Mouse (Mus musculus): ENCODE results near the gene Aldh16a1. TPM values are rescaled to one million over a fixed set of nuclear protein-coding genes. Genes with fewer than 3 reads are reported as not detected.
A peak's percentile ranks its signal among the peaks of the same experiment; 100 is the strongest.

The Aldh16a1 gene
- 106 and 110 TPM in 2 replicates for polyA plus RNA-seq (2015; fragmentation: Nextera tagmentation; extraction: Ambion mirVana)

DNA sequence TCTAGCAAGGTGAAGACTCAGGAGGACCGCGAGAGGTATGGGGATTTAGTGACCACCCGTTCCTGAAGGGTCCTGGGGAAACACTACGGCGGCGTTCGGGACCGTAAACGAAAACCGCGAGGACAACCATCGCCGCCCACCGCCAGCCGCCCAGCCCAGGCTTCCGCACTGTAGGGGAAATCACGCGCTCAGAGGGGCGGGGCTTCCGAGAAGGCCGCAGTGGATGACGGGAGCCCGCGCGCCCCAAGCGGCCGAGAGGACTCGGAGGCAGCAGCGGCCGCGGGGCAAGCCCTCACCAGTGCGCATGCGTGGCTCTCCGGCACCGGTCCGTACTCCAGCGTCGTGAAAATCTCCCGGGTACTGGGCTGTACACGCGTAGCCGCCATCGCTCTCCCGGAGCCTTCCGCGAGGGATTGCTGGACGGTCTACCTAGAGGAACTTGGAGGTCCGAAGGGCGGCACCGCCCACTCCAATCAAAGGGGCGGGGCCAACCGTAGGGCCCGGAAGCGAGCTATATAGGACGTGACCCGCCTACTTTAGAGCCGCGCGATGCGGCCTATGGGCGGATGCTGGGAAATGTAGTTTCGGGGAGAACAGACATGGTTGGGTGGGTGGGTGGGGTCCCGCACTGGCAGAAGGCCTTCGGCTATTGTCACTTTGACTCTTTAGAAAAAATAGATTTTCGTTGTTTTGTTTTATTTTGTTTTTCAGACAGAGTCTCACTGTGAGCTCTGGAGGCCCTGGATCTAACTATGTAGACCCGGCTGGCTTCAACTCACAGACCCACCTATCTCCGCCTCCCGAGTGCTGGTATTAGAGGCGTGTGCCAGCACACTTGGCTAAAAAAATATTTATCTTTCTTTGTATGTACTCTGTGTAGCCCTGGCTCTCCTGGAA is at the start of gene Aldh16a1, which contains the start of gene Pih1d1:
Gene Aldh16a1 (minus strand): TSS at position 489 of the 897 bp plus-strand sequence.
Gene Pih1d1 (plus strand): TSS at position 208 of the 897 bp plus-strand sequence.
- WGBS: 3% methylated on average over 69 of the region's 69 CpGs
- H3K9me3 ChIP-seq (ENCODE audit: control insufficient read depth, low read length): no peaks in the 10 kb centered on the region
- no peaks in the 10 kb centered on the region for H3K36me3 ChIP-seq (ENCODE audit: control insufficient read depth, insufficient read depth, low read length)
- H3K27me3 ChIP-seq (replicated peaks; ENCODE audit: control insufficient read depth, insufficient read depth, low read length): no peaks in the 10 kb centered on the region
- H3K4me3 ChIP-seq (ENCODE audit: low read length): peak within 1 kb of the TSS; percentile 73
- ATAC-seq: peak; percentile 96
- peaks cover 23% of the 10 kb centered on the region; the same call in 1 of the 2 replicates for H3K4me1 ChIP-seq (ENCODE audit: control insufficient read depth, insufficient read depth, low read length)
- peak within 1 kb of the TSS; percentile 74 for H3K4me2 ChIP-seq (ENCODE audit: low read depth, low read length)
- H3K9ac ChIP-seq (ENCODE audit: low read depth, low read length): peak within 1 kb of the TSS; percentile 88
- H3K27ac ChIP-seq (ENCODE audit: low read length): peak within 1 kb of the TSS; percentile 97

DNA sequence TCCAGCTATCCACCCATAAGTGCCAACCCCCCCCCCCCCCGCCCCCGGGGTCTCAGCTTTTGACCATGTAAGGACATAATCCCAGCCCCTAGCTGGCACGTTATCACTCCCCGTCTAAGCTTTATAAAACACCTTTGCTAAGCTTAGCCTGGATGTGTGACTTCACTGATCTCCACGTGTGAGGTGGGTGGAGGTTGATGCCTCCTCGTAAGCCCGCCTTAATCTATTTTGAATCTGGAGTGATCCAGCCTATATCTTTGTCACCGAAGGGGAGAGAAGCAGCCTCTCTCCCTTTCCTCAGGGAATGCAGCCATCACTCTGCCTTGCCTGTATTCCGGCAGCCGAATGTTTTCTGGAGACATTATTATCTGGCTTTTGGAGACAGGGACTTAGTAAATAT is 48.3 kb upstream of the Aldh16a1 start:
- H3K27ac ChIP-seq (ENCODE audit: low read length): no peak overlapping the region
- H3K4me3 ChIP-seq (ENCODE audit: low read length): no peak overlapping the region
- no peaks in the 10 kb centered on the region; the same call in 1 of the 2 replicates for H3K4me1 ChIP-seq (ENCODE audit: control insufficient read depth, insufficient read depth, low read length)
- no peak for ATAC-seq
- no peaks in the 10 kb centered on the region for H3K36me3 ChIP-seq (ENCODE audit: control insufficient read depth, insufficient read depth, low read length)
- WGBS: 37% methylated on average over 10 of the region's 10 CpGs
- H3K27me3 ChIP-seq (replicated peaks; ENCODE audit: control insufficient read depth, insufficient read depth, low read length): 0 out of 2 replicates have a peak, but pooled peaks cover 3% of the 10 kb centered on the region
- H3K4me2 ChIP-seq (ENCODE audit: low read depth, low read length): no peak overlapping the region
- H3K9ac ChIP-seq (ENCODE audit: low read depth, low read length): no peak overlapping the region
- H3K9me3 ChIP-seq (ENCODE audit: control insufficient read depth, low read length): no peaks in the 10 kb centered on the region

DNA sequence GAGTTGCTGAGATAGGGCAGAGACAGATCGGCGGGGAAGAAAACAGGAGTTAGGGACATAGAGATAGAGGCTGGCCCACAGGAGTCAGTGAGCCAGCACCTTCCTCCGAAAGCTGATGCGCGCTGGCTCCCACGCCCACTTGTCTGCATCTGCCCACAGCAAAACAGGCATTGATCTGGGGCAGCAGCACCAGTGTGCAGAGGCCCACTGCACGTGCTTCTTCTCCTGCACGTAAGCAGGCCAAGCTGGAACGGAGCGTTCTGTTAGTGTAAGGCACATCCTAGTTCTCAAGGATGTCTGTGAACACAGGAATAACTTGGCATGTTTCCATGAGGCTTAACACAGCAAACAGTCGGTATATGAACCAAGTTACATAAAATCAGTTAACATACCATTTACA is 44.6 kb upstream of the Aldh16a1 start:
- 71% methylated on average over 11 of the region's 11 CpGs for WGBS
- Histone ChIP-seq H3K27me3 (replicated peaks; ENCODE audit: control insufficient read depth, insufficient read depth, low read length) (0 out of 2 replicates have a peak, but pooled peaks cover 3% of the 10 kb centered on the region), H3K9me3 (ENCODE audit: control insufficient read depth, low read length) (no peaks in the 10 kb centered on the region), H3K9ac (ENCODE audit: low read depth, low read length) (no peak overlapping the region), H3K4me1 (ENCODE audit: control insufficient read depth, insufficient read depth, low read length) (no peaks in the 10 kb centered on the region), H3K4me2 (ENCODE audit: low read depth, low read length) (no peak overlapping the region), H3K4me3 (ENCODE audit: low read length) (no peak overlapping the region), H3K36me3 (ENCODE audit: control insufficient read depth, insufficient read depth, low read length) (no peaks in the 10 kb centered on the region), H3K27ac (ENCODE audit: low read length) (no peak overlapping the region)
- no peak for ATAC-seq

DNA sequence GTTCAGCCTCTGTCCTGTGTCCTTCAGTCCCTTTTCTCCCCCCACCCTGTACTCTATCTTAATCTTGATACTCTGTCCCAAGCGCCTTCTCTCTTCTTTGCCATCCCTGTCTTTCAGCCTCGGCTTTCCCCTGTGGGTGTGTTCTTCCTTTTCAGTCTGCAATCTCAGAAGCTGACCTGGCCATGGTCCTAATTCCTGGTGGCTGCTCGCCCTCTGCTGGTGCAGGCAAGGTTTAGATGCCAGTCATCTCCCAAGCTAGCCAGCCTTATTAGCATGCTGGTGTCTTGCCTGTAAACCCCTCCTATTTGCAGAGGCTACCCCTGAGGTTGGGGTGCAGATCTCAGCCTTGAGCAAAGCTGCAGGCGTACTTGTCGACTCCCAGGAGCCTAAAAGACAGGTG is 44.1 kb upstream of the Aldh16a1 start:
- Histone ChIP-seq H3K9ac (ENCODE audit: low read depth, low read length) (no peak overlapping the region), H3K36me3 (ENCODE audit: control insufficient read depth, insufficient read depth, low read length) (no peaks in the 10 kb centered on the region), H3K27me3 (replicated peaks; ENCODE audit: control insufficient read depth, insufficient read depth, low read length) (no peaks in the 10 kb centered on the region), H3K4me2 (ENCODE audit: low read depth, low read length) (no peak overlapping the region), H3K27ac (ENCODE audit: low read length) (no peak overlapping the region), H3K4me3 (ENCODE audit: low read length) (no peak overlapping the region), H3K4me1 (ENCODE audit: control insufficient read depth, insufficient read depth, low read length) (no peaks in the 10 kb centered on the region), H3K9me3 (ENCODE audit: control insufficient read depth, low read length) (no peaks in the 10 kb centered on the region)
- peak; percentile 49; the same call in 1 of the 2 replicates for ATAC-seq
- WGBS: 16% methylated on average over 5 of the region's 5 CpGs

DNA sequence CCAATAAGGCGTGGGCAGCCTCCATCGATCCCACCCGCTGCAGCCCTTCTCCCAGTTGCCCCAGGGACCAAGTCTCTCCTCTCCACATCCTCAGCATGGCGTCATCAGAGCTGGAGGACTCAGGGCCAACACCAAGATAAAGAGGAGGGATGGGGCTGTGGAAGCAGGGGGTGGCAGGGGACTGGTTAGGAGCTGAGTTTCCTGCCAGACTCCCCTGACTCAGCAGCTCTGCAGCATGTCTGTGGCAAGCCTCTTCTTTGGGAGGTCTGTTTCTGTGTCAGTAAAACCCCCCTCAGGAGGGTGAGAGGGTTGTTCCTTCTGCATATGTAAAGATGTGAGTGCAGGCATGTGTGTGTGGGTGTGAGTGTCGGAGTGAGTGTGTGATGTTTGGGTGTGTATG is 42.6 kb upstream of the Aldh16a1 start:
- Histone ChIP-seq H3K9ac (ENCODE audit: low read depth, low read length) (no peak overlapping the region), H3K4me1 (ENCODE audit: control insufficient read depth, insufficient read depth, low read length) (no peaks in the 10 kb centered on the region), H3K9me3 (ENCODE audit: control insufficient read depth, low read length) (no peaks in the 10 kb centered on the region), H3K27ac (ENCODE audit: low read length) (no peak overlapping the region), H3K36me3 (ENCODE audit: control insufficient read depth, insufficient read depth, low read length) (no peaks in the 10 kb centered on the region), H3K27me3 (replicated peaks; ENCODE audit: control insufficient read depth, insufficient read depth, low read length) (no peaks in the 10 kb centered on the region), H3K4me2 (ENCODE audit: low read depth, low read length) (no peak overlapping the region), H3K4me3 (ENCODE audit: low read length) (no peak overlapping the region)
- ATAC-seq: no peak
- WGBS: 73% methylated on average over 5 of the region's 5 CpGs

DNA sequence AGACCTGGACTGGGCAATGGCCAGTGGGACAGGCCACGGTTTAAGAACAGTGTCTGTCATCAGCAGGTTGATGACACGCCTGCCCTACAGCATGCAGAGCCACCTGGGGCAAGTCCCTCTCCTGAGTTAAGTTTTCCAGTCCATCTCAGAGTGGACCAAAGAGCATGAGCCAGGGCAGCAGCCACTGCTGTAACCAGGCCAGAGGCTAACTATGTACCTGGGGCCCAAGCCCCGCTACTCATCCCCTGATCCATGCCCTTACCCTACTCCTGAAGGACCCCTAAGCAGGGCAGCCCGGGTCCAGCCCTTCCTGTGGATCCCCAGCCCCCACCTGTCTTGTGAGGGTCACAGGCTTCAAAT is 41.8 kb upstream of the Aldh16a1 start:
- no peaks in the 10 kb centered on the region for H3K36me3 ChIP-seq (ENCODE audit: control insufficient read depth, insufficient read depth, low read length)
- no peak overlapping the region for H3K4me3 ChIP-seq (ENCODE audit: low read length)
- H3K27ac ChIP-seq (ENCODE audit: low read length): no peak overlapping the region
- H3K9me3 ChIP-seq (ENCODE audit: control insufficient read depth, low read length): no peaks in the 10 kb centered on the region
- no peaks in the 10 kb centered on the region for H3K4me1 ChIP-seq (ENCODE audit: control insufficient read depth, insufficient read depth, low read length)
- no peaks in the 10 kb centered on the region for H3K27me3 ChIP-seq (replicated peaks; ENCODE audit: control insufficient read depth, insufficient read depth, low read length)
- H3K9ac ChIP-seq (ENCODE audit: low read depth, low read length): 0 out of 2 replicates have a peak overlapping the region, but pooled peaks have one; percentile 2
- ATAC-seq: no peak
- H3K4me2 ChIP-seq (ENCODE audit: low read depth, low read length): no peak overlapping the region
- 77% methylated on average over 4 of the region's 4 CpGs for WGBS

DNA sequence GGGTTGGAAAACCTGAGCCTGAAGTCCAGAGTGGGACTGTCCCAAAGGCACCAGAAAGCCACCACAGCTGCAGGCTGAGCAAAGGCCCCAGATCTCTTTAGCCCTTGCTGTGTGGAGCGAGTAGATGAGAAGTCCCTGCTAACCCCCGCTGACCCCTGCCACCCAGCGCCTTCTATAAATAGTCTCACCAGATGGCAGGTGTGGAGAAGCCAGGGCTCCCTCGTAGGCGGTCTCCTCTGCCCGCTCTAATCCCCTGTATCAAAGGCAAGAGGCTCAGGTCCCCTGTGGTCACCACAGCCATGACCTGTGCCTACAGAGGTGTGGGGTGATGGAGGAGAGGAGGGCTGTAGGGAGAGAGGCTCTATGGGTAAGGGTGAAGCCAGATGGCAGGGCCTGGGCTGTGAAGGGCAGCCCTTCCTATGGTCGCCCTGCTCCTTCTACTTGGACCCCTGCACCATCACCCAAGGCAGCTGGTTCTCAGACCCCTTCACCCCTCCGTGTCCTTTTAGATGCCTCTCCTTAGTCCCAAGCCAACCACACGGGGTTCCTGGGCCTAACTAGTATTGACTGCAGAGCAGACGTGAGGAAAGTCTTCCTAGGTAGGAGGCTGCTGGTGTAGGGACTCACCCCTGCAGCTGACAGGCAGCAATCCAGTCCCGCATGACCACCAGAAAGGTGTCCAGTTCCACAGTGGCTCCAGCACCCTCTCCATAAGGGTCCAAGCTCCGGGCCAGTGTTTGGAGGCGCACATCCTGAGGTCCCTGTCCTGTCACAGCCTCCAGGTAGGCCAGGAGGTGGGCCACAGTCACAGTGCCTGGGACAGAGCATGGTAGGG is 41.2 kb upstream of the Aldh16a1 start:
- Histone ChIP-seq H3K27me3 (replicated peaks; ENCODE audit: control insufficient read depth, insufficient read depth, low read length) (no peaks in the 10 kb centered on the region), H3K27ac (ENCODE audit: low read length) (no peak overlapping the region), H3K9me3 (ENCODE audit: control insufficient read depth, low read length) (no peaks in the 10 kb centered on the region), H3K4me1 (ENCODE audit: control insufficient read depth, insufficient read depth, low read length) (no peaks in the 10 kb centered on the region), H3K9ac (ENCODE audit: low read depth, low read length) (0 out of 2 replicates have a peak overlapping the region, but pooled peaks have one; percentile 10), H3K36me3 (ENCODE audit: control insufficient read depth, insufficient read depth, low read length) (no peaks in the 10 kb centered on the region), H3K4me3 (ENCODE audit: low read length) (no peak overlapping the region), H3K4me2 (ENCODE audit: low read depth, low read length) (no peak overlapping the region)
- ATAC-seq: no peak
- WGBS: 66% methylated on average over 13 of the region's 13 CpGs

DNA sequence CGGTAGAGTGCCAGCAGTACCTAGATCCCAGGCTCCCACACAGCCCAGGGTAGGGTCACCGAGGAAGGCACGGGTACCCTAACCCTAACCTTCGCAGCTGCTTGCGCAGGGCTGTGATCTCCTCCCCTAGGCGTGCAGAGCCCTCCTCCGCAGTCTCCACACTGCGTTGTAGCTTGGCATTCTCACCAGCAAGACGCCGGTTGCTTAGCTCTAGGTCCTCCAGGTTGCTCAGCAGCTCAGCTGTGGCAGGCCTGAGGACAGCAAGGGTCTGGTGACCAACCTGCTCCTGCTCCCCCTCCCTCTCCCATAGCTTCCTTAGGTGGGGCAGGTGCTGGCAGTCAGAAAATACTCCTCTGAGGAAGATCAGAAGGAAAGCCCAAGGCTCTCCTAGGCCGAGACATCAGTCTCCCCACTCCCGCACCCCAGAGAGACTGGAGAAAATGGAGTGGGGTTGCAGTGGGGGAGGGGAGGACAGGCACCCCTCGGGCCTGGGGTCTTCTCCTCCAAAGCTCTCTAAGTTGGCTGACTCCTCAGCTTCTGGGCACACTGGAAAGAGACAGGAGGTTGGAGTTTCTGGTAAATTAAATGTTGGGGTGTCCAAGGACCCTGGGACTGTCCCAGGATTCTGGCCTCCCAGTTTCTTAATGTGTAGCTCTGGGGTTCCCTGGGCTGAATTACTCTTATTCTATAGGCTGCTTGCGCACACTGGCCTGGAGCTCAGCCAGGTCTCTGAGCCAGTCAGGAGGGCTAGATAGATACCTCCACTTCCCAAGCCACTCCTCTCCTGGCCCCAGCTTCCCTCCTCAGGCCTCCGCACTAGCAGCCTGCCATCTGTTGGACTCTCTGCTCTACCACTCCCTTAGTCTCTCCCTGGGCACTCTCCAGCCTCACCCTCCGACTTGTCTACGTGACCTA is 39.7 kb upstream of the Aldh16a1 start:
- Histone ChIP-seq H3K27ac (ENCODE audit: low read length) (no peak overlapping the region), H3K4me3 (ENCODE audit: low read length) (no peak overlapping the region), H3K36me3 (ENCODE audit: control insufficient read depth, insufficient read depth, low read length) (no peaks in the 10 kb centered on the region), H3K4me1 (ENCODE audit: control insufficient read depth, insufficient read depth, low read length) (no peaks in the 10 kb centered on the region), H3K27me3 (replicated peaks; ENCODE audit: control insufficient read depth, insufficient read depth, low read length) (no peaks in the 10 kb centered on the region), H3K9me3 (ENCODE audit: control insufficient read depth, low read length) (no peaks in the 10 kb centered on the region), H3K9ac (ENCODE audit: low read depth, low read length) (no peak overlapping the region), H3K4me2 (ENCODE audit: low read depth, low read length) (no peak overlapping the region)
- WGBS: 74% methylated on average over 17 of the region's 17 CpGs
- peak; percentile 37; the same call in 1 of the 2 replicates for ATAC-seq

Data from intestine, embryonic 16.5 days (tissue).